Mouse (Mus musculus) embryonic stem cell, embryonic (primary cell): Measurements from ENCODE around the gene Mgll.

ENCODE experiments used
- CTCF ChIA-PET, 4 experiments: fragments of 300-600 bp in 2 of 4; fragments of 350-600 bp in 2 of 4; sonication (Branson Sonifier 250); formaldehyde crosslinking; loops; one replicate each; lab custom pipeline; 2022; ENCODE audit warnings: inconsistent platforms in 2 of 4; lab: Charles Lee
- POLR2A ChIA-PET, 4 experiments: fragments of 300-600 bp in 2 of 4; fragments of 350-600 bp in 2 of 4; sonication (Branson Sonifier 250); formaldehyde crosslinking; loops; one replicate each; lab custom pipeline; 2022; ENCODE audit warnings: antibody characterized with exemption in 4 of 4, inconsistent platforms in 1 of 4; lab: Charles Lee

Mgll gene

GRCm38 (mm10) chr6:88724313-88725195, at the start of gene Mgll:
Mgll (plus strand) TSS chr6:88724412.
- POLR2A ChIA-PET = interaction anchor here in 2 of 4 experiments (0.9 to 1.4 kb wide), 3 partner anchors 35 to 178 kb away, joined by 3 read pairs; no protein-coding TSS in a partner anchor
- CTCF ChIA-PET = interaction anchor here in 1 of 4 experiments (1.0 kb wide), 1 partner anchor 107 kb away, joined by 3 read pairs; no protein-coding TSS in a partner anchor

GRCm38 (mm10) chr6:88675815-88676214, 48.4 kb upstream of the Mgll start:
- ChIA-PET POLR2A (interaction anchor here in 1 of 4 experiments (0.8 kb wide), 1 partner anchor 15 kb away, joined by 4 read pairs; no protein-coding TSS in a partner anchor), CTCF (interaction anchor here in 1 of 4 experiments (0.7 kb wide), 1 partner anchor 128 kb away, joined by 3 read pairs; no protein-coding TSS in a partner anchor)

- ChIA-PET CTCF (interaction anchor here in 1 of 4 experiments (0.7 kb wide), 1 partner anchor 130 kb away, joined by 3 read pairs; no protein-coding TSS in a partner anchor), POLR2A (interaction anchor here in 2 of 4 experiments (0.8 to 1.3 kb wide), 4 partner anchors 9 to 212 kb away, joined by 3 to 4 read pairs (median 4); partner anchors contain the start of gene Ruvbl1 (in 1 of the 2))
These were observed 47.2 kb upstream of the Mgll start for GRCm38 (mm10) chr6:88676753-88677736.

- CTCF ChIA-PET = interaction anchor here in 1 of 4 experiments (0.6 kb wide), 1 partner anchor 178 kb away, joined by 5 read pairs; no protein-coding TSS in a partner anchor
These were observed 46.5 kb upstream of the Mgll start for GRCm38 (mm10) chr6:88677738-88678137.

GRCm38 (mm10) chr6:88681026-88681425, 43.2 kb upstream of the Mgll start:
- POLR2A ChIA-PET = no interaction called here
- CTCF ChIA-PET = no interaction called here

More at GRCm38 (mm10) chr6:88677738-88678137, 46.5 kb upstream of the Mgll start:
- POLR2A ChIA-PET = interaction anchor here in 1 of 4 experiments (1.3 kb wide), 1 partner anchor 213 kb away, joined by 3 read pairs; the partner anchor contains the start of gene Ruvbl1

- CTCF ChIA-PET = no interaction called here
- POLR2A ChIA-PET = no interaction called here
These were observed 40.7 kb upstream of the Mgll start for GRCm38 (mm10) chr6:88683380-88684053.

GRCm38 (mm10) chr6:88688171-88688570, 36.0 kb upstream of the Mgll start:
- POLR2A ChIA-PET = no interaction called here
- CTCF ChIA-PET = no interaction called here

GRCm38 (mm10) chr6:88688712-88689111, 35.5 kb upstream of the Mgll start:
- ChIA-PET POLR2A (no interaction called here), CTCF (no interaction called here)

- CTCF ChIA-PET = interaction anchor here in 1 of 4 experiments (0.7 kb wide), 1 partner anchor 123 kb away, joined by 3 read pairs; no protein-coding TSS in a partner anchor
- POLR2A ChIA-PET = interaction anchor here in 1 of 4 experiments (1.3 kb wide), 1 partner anchor 35 kb away, joined by 3 read pairs; no protein-coding TSS in a partner anchor
These were observed 34.0 kb upstream of the Mgll start for GRCm38 (mm10) chr6:88690211-88690610.

- CTCF ChIA-PET = no interaction called here
- POLR2A ChIA-PET = interaction anchor here in 3 of 4 experiments (0.6 to 0.8 kb wide), 3 partner anchors 114 to 225 kb away, joined by 3 read pairs; partner anchors contain the start of gene Abtb1 (in 1 of the 3)
These were observed 32.9 kb upstream of the Mgll start for GRCm38 (mm10) chr6:88691361-88691760.

- POLR2A ChIA-PET = interaction anchor here in 3 of 4 experiments (0.6 to 1.0 kb wide), 4 partner anchors 9 to 212 kb away, joined by 3 read pairs; no protein-coding TSS in a partner anchor
- CTCF ChIA-PET = no interaction called here
These were observed 21.3 kb upstream of the Mgll start for GRCm38 (mm10) chr6:88702887-88703286.

GRCm38 (mm10) chr6:88703731-88704130, 20.5 kb upstream of the Mgll start:
- ChIA-PET POLR2A (interaction anchor here in 2 of 4 experiments (0.6 to 1.0 kb wide), 3 partner anchors 9 to 129 kb away, joined by 3 read pairs; no protein-coding TSS in a partner anchor), CTCF (no interaction called here)

GRCm38 (mm10) chr6:88708401-88709278, 15.6 kb upstream of the Mgll start:
- POLR2A ChIA-PET = no interaction called here
- CTCF ChIA-PET = interaction anchor here in 1 of 4 experiments (0.5 kb wide), 1 partner anchor 208 kb away, joined by 3 read pairs; no protein-coding TSS in a partner anchor

- POLR2A ChIA-PET = no interaction called here
- CTCF ChIA-PET = interaction anchor here in 1 of 4 experiments (0.5 kb wide), 1 partner anchor 207 kb away, joined by 3 read pairs; no protein-coding TSS in a partner anchor
These were observed 15.0 kb upstream of the Mgll start for GRCm38 (mm10) chr6:88709279-88709575.

GRCm38 (mm10) chr6:88711313-88711712, 12.9 kb upstream of the Mgll start:
- CTCF ChIA-PET = no interaction called here

GRCm38 (mm10) chr6:88712083-88712482, 12.1 kb upstream of the Mgll start:
- CTCF ChIA-PET = no interaction called here
- POLR2A ChIA-PET = interaction anchor here in 1 of 4 experiments (1.2 to 1.4 kb wide), 3 partner anchors 9 to 34 kb away, joined by 3 read pairs; no protein-coding TSS in a partner anchor

More at GRCm38 (mm10) chr6:88711313-88711712, 12.9 kb upstream of the Mgll start:
- POLR2A ChIA-PET = interaction anchor here in 2 of 4 experiments (0.5 to 1.3 kb wide), 2 partner anchors 8 to 35 kb away, joined by 3 read pairs; no protein-coding TSS in a partner anchor

GRCm38 (mm10) chr6:88713320-88713719, 10.9 kb upstream of the Mgll start:
- ChIA-PET CTCF (no interaction called here), POLR2A (no interaction called here)
